Mouse (Mus musculus) ES-E14 (cell line): ENCODE data around the gene Angptl6.

Experiments
- CHD2 ChIP-seq: IDR thresholded peaks from 2 replicates; pipeline ENCODE4 v1.6.1; 2014; ENCODE audit warnings: mild to moderate bottlenecking, low read depth, low read length, inconsistent platforms
- HCFC1 ChIP-seq: IDR thresholded peaks from 2 replicates; pipeline ENCODE4 v1.6.1; 2012; ENCODE audit warnings: low read length, inconsistent platforms, borderline replicate concordance; ENCODE audit not compliant: insufficient read depth
- MAFK ChIP-seq: IDR thresholded peaks from 2 replicates; pipeline ENCODE4 v1.6.1; 2014; ENCODE audit warnings: mild to moderate bottlenecking, low read depth, low read length, inconsistent platforms; ENCODE audit not compliant: insufficient read depth

DNA sequence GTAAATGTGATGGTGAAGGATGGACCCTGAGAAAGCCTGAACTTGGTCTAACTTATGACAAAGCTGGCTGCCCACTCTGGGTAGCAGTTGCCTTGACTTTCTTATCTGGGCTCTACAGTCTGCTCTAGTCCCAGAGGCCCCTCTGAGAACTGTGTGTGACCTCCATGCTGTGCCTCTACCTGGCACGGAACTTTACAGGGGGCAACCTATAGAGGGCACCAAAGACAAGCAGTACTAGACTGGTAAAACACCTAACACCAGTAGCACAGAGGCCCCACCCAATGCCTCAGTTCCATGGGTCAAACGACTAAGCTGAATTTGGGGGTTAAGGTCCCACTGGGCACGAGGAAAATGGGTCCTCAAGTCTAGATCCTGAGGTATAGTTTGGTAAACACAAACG lies 36.6 kb upstream of the Angptl6 start:
- TF ChIP-seq HCFC1 (no peak), CHD2 (no peak), MAFK (no peak)
